Mouse (Mus musculus) embryonic facial prominence, embryonic 14.5 days (tissue): ENCODE data around the gene Mgat4e. TPM values are rescaled to one million over a fixed set of nuclear protein-coding genes. Genes with fewer than 3 reads are reported as not detected.
"Not testable (repeated sequence)": the region's sequence is repeated elsewhere in the genome, so short reads cannot be mapped to it uniquely, and the experiment has no call there.

Experiments
- ATAC-seq: fragments of 200-750 bp; cut with Nextera tagmentation; 2 replicates; pipeline ENCODE4 v1.8.0; 2017; ENCODE audit warnings: low read depth, moderate number of reproducible peaks, moderate TSS enrichment
- DNase-seq: peaks from one replicate; pipeline ENCODE4 v3.0.0-alpha.2; 2015; ENCODE audit warnings: low spot score
- H3K27ac ChIP-seq: fragments of 300-500 bp; sonication (generic); replicated peaks from 2 replicates; pipeline ENCODE4 v1.5.1; 2014; ENCODE audit warnings: low read depth, mild to moderate bottlenecking, low read length, moderate library complexity
- H3K27me3 ChIP-seq: fragments of 300-500 bp; sonication (generic); replicated peaks from 2 replicates; pipeline ENCODE4 v1.6.1; 2014; ENCODE audit warnings: low read length; ENCODE audit not compliant: control insufficient read depth, insufficient read depth
- H3K36me3 ChIP-seq: fragments of 300-500 bp; sonication (generic); 2 replicates; pipeline ENCODE4 v1.6.1; 2014; ENCODE audit warnings: low read length, mixed read lengths; ENCODE audit not compliant: control insufficient read depth, insufficient read depth
- H3K4me1 ChIP-seq: fragments of 300-500 bp; sonication (generic); 2 replicates; pipeline ENCODE4 v1.6.1; 2014; ENCODE audit warnings: antibody characterized with exemption, low read length; ENCODE audit not compliant: control insufficient read depth, insufficient read depth
- H3K4me2 ChIP-seq: fragments of 300-500 bp; sonication (generic); 2 replicates; pipeline ENCODE4 v1.6.1; 2014; ENCODE audit warnings: low read depth, mild to moderate bottlenecking, low read length, moderate library complexity, mixed read lengths
- H3K4me3 ChIP-seq: fragments of 300-500 bp; sonication (generic); 2 replicates; pipeline ENCODE4 v1.5.1; 2014; ENCODE audit warnings: low read depth, mild to moderate bottlenecking, low read length
- H3K9ac ChIP-seq: fragments of 300-500 bp; sonication (generic); 2 replicates; pipeline ENCODE4 v1.6.1; 2014; ENCODE audit warnings: low read depth, mild to moderate bottlenecking, low read length, moderate library complexity, mixed read lengths
- H3K9me3 ChIP-seq: fragments of 300-500 bp; sonication (generic); 2 replicates; pipeline ENCODE4 v1.6.1; 2016; ENCODE audit warnings: low read length; ENCODE audit not compliant: control insufficient read depth
- WGBS: fragments of 180-500 bp; shearing (Covaris S2); extraction: QIAGEN DNeasy Blood & Tissue Kit; methylation state at CpG from one replicate; pipeline ENCODE4 v1.1.7; 2014; 5-methylcytosine and 5-hydroxymethylcytosine counted together
- polyA plus RNA-seq: library from polyadenylated mRNA; unstranded; fragments of >200 nt; fragmentation: Nextera tagmentation; extraction: Ambion mirVana; gene quantifications from 2 replicates; pipeline ENCODE4 v1.2.1, GENCODE M21; 2014

Gene Mgat4e
- polyA plus RNA-seq, 1 experiment from 2014 or later = not detected

- WGBS = 69% methylated on average over 3 of the region's 3 CpGs
Observed at GRCm38 (mm10) chr1:134551869-134552268, 2.4 kb upstream of the Mgat4e start.

DNA sequence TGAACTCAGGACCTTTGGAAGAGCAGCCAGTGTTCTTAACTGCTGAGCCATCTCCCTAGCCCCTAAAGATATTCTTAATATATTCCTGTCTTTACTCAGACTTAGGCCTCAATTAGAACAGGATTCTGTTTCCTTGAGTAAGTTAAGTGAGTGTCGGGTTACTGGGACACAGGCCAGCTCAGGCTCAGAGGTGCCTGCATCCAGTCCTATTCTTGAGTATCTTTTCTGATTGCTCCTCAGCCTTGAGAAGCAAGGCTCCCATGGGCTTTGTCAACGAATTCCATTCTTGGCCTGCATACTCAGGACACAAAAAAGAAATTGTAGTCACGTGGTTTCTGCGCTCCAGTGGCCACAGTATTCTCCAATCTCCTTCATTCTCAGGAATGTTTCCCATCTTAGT is 1.3 kb downstream of the Mgat4e start:
- no peak overlapping the region for H3K27ac ChIP-seq
- H3K9me3 ChIP-seq = no peaks in the 10 kb centered on the region
- H3K36me3 ChIP-seq = no peaks in the 10 kb centered on the region
- no peaks in the 10 kb centered on the region for H3K27me3 ChIP-seq
- DNase-seq (peak; percentile 75), ATAC-seq (0 out of 2 replicates have a peak, but pooled peaks have one; percentile 50)
- H3K4me2 ChIP-seq = no peak overlapping the region
- no peak overlapping the region for H3K4me3 ChIP-seq
- WGBS = 53% methylated on average over 4 of the region's 4 CpGs
- H3K4me1 ChIP-seq = no peaks in the 10 kb centered on the region
- no peak overlapping the region for H3K9ac ChIP-seq

More at GRCm38 (mm10) chr1:134551869-134552268, 2.4 kb upstream of the Mgat4e start:
- H3K27me3 ChIP-seq = no peaks in the 10 kb centered on the region
- ATAC-seq (no peak), DNase-seq (no peak)
- no peaks in the 10 kb centered on the region for H3K9me3 ChIP-seq
- no peak overlapping the region for H3K27ac ChIP-seq
- peaks cover 6% of the 10 kb centered on the region; the same call in 1 of the 2 replicates for H3K4me1 ChIP-seq
- H3K4me3 ChIP-seq = no peak overlapping the region
- H3K9ac ChIP-seq = no peak overlapping the region
- no peak overlapping the region for H3K4me2 ChIP-seq
- H3K36me3 ChIP-seq = no peaks in the 10 kb centered on the region

GRCm38 (mm10) chr1:134540610-134541009 is 8.9 kb downstream of the Mgat4e start:
- Histone ChIP-seq H3K4me3 (no peak overlapping the region), H3K4me1 (no peaks in the 10 kb centered on the region), H3K27ac (no peak overlapping the region), H3K4me2 (no peak overlapping the region), H3K27me3 (no peaks in the 10 kb centered on the region), H3K9ac (no peak overlapping the region), H3K9me3 (no peaks in the 10 kb centered on the region), H3K36me3 (no peaks in the 10 kb centered on the region)
- ATAC-seq (peak; percentile 47; the same call in 1 of the 2 replicates), DNase-seq (peak; percentile 62)
- 79% methylated on average over 10 of the region's 10 CpGs for WGBS

DNA sequence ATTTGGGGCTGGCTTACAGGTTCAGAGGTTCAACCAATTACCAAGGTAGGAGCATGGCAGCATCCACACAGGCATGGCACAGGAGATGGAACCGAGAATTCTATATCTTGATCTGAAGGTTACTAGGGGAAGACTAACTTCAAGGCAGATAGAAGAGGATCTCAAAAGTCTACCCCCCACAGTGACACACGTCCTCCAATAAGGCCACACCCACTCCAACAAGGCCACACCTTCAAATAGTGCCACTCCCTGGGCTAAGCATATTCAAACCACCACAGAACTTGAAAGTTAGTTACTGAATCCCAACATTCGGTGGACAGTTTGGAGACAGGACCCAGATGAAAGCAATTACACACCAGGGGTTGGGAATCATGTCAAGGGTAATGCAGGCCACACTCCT is 14.0 kb downstream of the Mgat4e start:
- no peak overlapping the region for H3K27ac ChIP-seq
- no peaks in the 10 kb centered on the region for H3K9me3 ChIP-seq
- H3K36me3 ChIP-seq = no peaks in the 10 kb centered on the region
- no peak for DNase-seq
- H3K4me1 ChIP-seq = no peaks in the 10 kb centered on the region
- no peak overlapping the region for H3K4me3 ChIP-seq
- H3K27me3 ChIP-seq = no peaks in the 10 kb centered on the region
- WGBS = 59% methylated on average over 3 of the region's 3 CpGs
- no peak overlapping the region for H3K9ac ChIP-seq
- no peak for ATAC-seq
- H3K4me2 ChIP-seq = no peak overlapping the region

DNA sequence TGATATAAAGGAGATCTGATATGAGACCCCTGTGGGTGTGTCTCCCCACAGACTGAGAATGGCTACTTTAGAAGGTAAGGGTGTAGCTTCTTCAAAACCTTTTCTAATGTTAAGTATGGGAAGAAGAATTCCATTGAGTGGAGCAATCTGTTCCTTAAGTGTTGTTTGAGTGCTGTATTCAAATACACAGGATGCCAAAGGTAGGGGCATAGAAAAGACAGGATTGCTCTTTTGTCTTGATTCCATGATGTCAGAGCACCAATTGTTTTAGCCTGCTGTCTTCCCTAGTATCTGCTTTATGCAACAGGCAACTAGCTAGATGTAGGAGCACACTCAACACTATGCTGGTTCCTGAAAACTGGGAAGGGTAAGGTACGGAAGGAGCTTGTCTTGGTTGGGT is 14.4 kb downstream of the Mgat4e start:
- Histone ChIP-seq H3K27me3 (no peaks in the 10 kb centered on the region), H3K9ac (no peak overlapping the region), H3K27ac (no peak overlapping the region), H3K36me3 (no peaks in the 10 kb centered on the region), H3K4me2 (no peak overlapping the region), H3K4me1 (no peaks in the 10 kb centered on the region), H3K9me3 (no peaks in the 10 kb centered on the region), H3K4me3 (no peak overlapping the region)
- ATAC-seq = no peak
- no peak for DNase-seq
- 93% methylated on average over 1 of the region's 1 CpGs for WGBS

DNA sequence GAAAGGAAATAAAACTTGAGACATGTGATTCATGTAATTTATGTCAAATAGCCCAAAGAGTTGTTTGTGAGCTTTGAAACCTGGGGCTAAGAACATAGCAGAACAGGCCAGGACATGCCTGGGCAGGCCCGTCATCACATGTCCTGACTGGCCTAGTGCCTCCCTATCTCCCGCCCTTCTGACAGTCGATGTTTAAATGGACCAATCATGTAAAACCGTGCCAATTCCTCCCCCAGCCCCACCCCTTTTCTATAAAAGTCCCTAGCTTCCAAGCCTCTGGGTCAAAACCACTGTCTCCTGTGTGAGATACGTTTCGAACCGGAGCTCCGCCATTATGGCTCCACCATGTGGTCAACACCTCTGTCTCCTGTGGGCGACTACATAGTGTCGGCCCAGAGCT is 15.8 kb downstream of the Mgat4e start:
- not testable (repeated sequence) for ATAC-seq, H3K4me1 ChIP-seq, H3K27ac ChIP-seq, H3K4me3 ChIP-seq, DNase-seq, H3K9ac ChIP-seq, H3K4me2 ChIP-seq, H3K36me3 ChIP-seq, H3K27me3 ChIP-seq, H3K9me3 ChIP-seq
- 90% methylated on average over 9 of the region's 10 CpGs for WGBS

DNA sequence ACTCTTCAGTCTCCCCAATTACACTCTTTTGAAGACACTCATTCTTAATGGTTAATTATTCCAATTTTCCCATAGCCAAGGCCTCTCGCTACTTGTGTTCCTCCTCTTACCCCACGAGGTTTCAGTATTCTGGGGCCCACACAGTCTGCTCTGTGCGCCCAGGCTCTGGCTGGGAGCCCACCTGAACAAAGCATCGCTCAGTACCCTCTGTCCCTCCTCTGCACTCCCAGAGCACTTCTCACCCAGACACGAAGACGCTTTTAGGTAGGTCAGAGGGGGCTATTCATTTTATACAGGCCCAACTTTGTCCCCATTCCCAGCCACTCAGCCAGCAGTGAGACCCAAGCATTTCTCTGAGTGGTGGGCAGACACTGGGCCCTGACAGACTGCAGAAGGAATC is 18.9 kb downstream of the Mgat4e start:
- Histone ChIP-seq H3K27ac (no peak overlapping the region), H3K9me3 (no peaks in the 10 kb centered on the region), H3K4me1 (no peaks in the 10 kb centered on the region), H3K27me3 (no peaks in the 10 kb centered on the region), H3K4me3 (no peak overlapping the region), H3K4me2 (no peak overlapping the region), H3K36me3 (no peaks in the 10 kb centered on the region), H3K9ac (no peak overlapping the region)
- ATAC-seq = no peak
- DNase-seq = no peak
- WGBS = 78% methylated on average over 6 of the region's 6 CpGs

DNA sequence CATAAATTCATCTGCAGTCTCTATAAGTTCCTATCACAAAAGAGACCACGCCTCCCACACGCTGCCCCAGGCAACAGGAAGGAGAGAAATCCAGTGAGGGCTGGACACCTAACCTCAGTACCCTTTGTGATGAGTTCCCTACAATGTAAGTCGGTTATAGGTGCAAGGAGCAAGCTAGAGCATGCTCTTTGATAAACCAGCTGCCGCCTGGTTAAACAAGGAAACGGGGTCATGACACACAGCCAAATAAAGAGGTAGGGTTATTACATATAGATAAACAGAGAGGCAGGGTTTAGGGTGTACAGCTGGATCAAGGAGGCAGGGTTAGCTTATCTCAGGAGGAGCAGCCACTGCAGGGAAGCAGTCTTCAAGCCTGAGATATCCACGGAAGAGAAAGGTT is 22.7 kb downstream of the Mgat4e start:
- H3K36me3 ChIP-seq = no peaks in the 10 kb centered on the region
- WGBS = 75% methylated on average over 6 of the region's 6 CpGs
- H3K27ac ChIP-seq = no peak overlapping the region
- H3K9me3 ChIP-seq = no peaks in the 10 kb centered on the region
- H3K4me2 ChIP-seq = no peak overlapping the region
- H3K9ac ChIP-seq = no peak overlapping the region
- H3K4me3 ChIP-seq = no peak overlapping the region
- no peaks in the 10 kb centered on the region for H3K4me1 ChIP-seq
- H3K27me3 ChIP-seq = no peaks in the 10 kb centered on the region
- ATAC-seq = no peak
- DNase-seq = no peak

GRCm38 (mm10) chr1:134525015-134525414 is 24.5 kb downstream of the Mgat4e start:
- Histone ChIP-seq H3K4me1 (no peaks in the 10 kb centered on the region), H3K4me3 (no peak overlapping the region), H3K4me2 (no peak overlapping the region), H3K36me3 (no peaks in the 10 kb centered on the region), H3K9me3 (no peaks in the 10 kb centered on the region), H3K9ac (no peak overlapping the region), H3K27ac (no peak overlapping the region), H3K27me3 (no peaks in the 10 kb centered on the region)
- WGBS = 75% methylated on average over 1 of the region's 1 CpGs
- ATAC-seq (no peak), DNase-seq (no peak)
